Mouse (Mus musculus) heart, embryonic 16.5 days (tissue): ENCODE results near the gene Alg9. TPM values are rescaled to one million over a fixed set of nuclear protein-coding genes. Genes with fewer than 3 reads are reported as not detected.

Experiments used
- ATAC-seq: fragments of 200-750 bp; cut with Nextera tagmentation; replicated peaks from 2 replicates; pipeline ENCODE4 v1.8.0; 2017; ENCODE audit warnings: moderate number of reproducible peaks; ENCODE audit not compliant: insufficient read depth, low FRiP score; ENCODE audit errors: extremely low read depth
- H3K27ac ChIP-seq: fragments of 300-500 bp; sonication (generic); 2 replicates; pipeline ENCODE4 v1.5.1; 2014; ENCODE audit warnings: mild to moderate bottlenecking, low read length, control low read depth, moderate library complexity
- H3K27me3 ChIP-seq: fragments of 300-500 bp; sonication (generic); 2 replicates; pipeline ENCODE4 v1.6.1; 2014; ENCODE audit warnings: low read length, mixed read lengths; ENCODE audit not compliant: control insufficient read depth, insufficient read depth
- H3K36me3 ChIP-seq: fragments of 300-500 bp; sonication (generic); 2 replicates; pipeline ENCODE4 v1.6.1; 2014; ENCODE audit not compliant: control insufficient read depth, insufficient read depth
- H3K4me1 ChIP-seq: fragments of 300-500 bp; sonication (generic); 2 replicates; pipeline ENCODE4 v1.6.1; 2014; ENCODE audit warnings: low read length, mixed read lengths; ENCODE audit not compliant: control insufficient read depth, insufficient read depth
- H3K4me2 ChIP-seq: fragments of 300-500 bp; sonication (generic); 2 replicates; pipeline ENCODE4 v1.6.1; 2014; ENCODE audit warnings: low read depth, mild to moderate bottlenecking, control low read depth, low read length
- H3K4me3 ChIP-seq: fragments of 300-500 bp; sonication (generic); 2 replicates; pipeline ENCODE4 v1.5.1; 2014; ENCODE audit warnings: mild to moderate bottlenecking, control low read depth, low read length
- H3K9ac ChIP-seq: fragments of 300-500 bp; sonication (generic); 2 replicates; pipeline ENCODE4 v1.6.1; 2014; ENCODE audit warnings: low read length, control low read depth
- H3K9me3 ChIP-seq: fragments of 300-500 bp; sonication (generic); replicated peaks from 2 replicates; pipeline ENCODE4 v1.6.1; 2016; ENCODE audit warnings: low read length; ENCODE audit not compliant: control insufficient read depth
- WGBS: fragments of 180-500 bp; shearing (Covaris S2); extraction: QIAGEN DNeasy Blood & Tissue Kit; methylation state at CpG from one replicate; pipeline ENCODE4 v1.1.7; 2014; 5-methylcytosine and 5-hydroxymethylcytosine counted together
- polyA plus RNA-seq: library from polyadenylated mRNA; unstranded; fragments of >200 nt; fragmentation: Nextera tagmentation; extraction: Ambion mirVana; gene quantifications from 2 replicates; pipeline ENCODE4 v1.2.1, GENCODE M21; 2015

The Alg9 gene
- polyA plus RNA-seq, 1 experiment from 2014 or later = 27.2 TPM

DNA sequence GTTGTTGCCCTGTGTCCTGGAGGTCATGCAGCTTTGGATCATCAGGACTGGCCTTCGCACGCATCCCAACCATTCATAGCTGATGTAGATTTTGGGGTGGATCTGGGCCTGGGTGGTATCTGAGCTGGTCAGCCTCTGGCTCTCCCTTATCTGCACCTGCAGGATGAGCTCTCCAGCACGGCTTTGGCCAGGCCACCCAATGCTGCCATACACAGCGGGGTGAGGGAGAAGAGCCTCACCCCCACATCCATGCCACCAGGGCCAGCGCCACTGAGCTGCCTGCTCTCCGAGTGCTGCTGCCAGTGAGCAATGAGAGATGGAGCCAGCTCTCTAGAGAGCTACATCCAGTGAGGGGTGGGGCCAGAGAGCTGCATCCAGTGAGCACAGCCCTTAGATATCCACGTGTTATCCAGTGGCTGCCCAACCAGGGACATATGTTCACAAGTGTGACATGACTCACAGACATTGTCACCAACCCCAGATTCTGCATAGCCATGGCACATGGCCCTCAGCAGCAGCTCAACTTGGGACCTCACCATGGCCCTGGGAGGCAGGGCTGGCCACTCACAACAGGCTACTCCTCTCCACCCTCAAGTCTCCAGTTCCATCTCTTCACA is 28.3 kb downstream of the Alg9 start:
- Histone ChIP-seq H3K4me1 (no peaks in the 10 kb centered on the region), H3K9me3 (no peaks in the 10 kb centered on the region), H3K27me3 (no peaks in the 10 kb centered on the region), H3K36me3 (peaks cover 28% of the 10 kb centered on the region), H3K9ac (no peak overlapping the region), H3K27ac (no peak overlapping the region), H3K4me3 (no peak overlapping the region), H3K4me2 (no peak overlapping the region)
- no peak for ATAC-seq
- 78% methylated on average over 7 of the region's 7 CpGs for WGBS

GRCm38 (mm10) chr9:50808471-50808870 is 33.7 kb downstream of the Alg9 start:
- Histone ChIP-seq H3K36me3 (peaks cover 33% of the 10 kb centered on the region), H3K9me3 (no peaks in the 10 kb centered on the region), H3K4me3 (no peak overlapping the region), H3K27me3 (no peaks in the 10 kb centered on the region), H3K4me2 (no peak overlapping the region), H3K27ac (no peak overlapping the region), H3K9ac (no peak overlapping the region), H3K4me1 (no peaks in the 10 kb centered on the region)
- no peak for ATAC-seq
- 84% methylated on average over 6 of the region's 6 CpGs for WGBS

- H3K36me3 ChIP-seq = peaks cover 36% of the 10 kb centered on the region
Observed at GRCm38 (mm10) chr9:50809146-50809545, 34.3 kb downstream of the Alg9 start.

DNA sequence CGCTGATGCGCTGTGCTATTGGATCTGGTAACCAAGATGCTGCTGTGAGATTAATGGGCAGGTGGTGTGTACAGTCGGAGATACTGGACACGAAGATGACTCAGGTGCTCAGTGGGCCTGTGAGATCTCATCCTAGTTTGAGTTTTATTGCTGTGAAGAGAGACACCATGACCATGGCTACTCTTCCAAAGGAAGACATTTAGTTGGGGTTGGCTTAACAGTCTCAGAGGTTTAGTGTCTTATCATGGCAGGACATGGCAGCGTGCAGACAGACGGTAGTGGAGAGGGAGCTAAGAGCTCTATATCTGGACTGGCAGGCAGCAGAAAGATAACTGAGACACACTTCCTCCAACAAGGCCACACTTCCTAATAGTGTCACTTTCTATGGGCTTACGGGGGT is 36.4 kb downstream of the Alg9 start:
- Histone ChIP-seq H3K4me2 (no peak overlapping the region), H3K27me3 (no peaks in the 10 kb centered on the region), H3K27ac (no peak overlapping the region), H3K4me3 (no peak overlapping the region), H3K36me3 (peaks cover 37% of the 10 kb centered on the region), H3K4me1 (no peaks in the 10 kb centered on the region), H3K9me3 (no peaks in the 10 kb centered on the region), H3K9ac (no peak overlapping the region)
- WGBS = 72% methylated on average over 7 of the region's 7 CpGs
- no peak for ATAC-seq

More at GRCm38 (mm10) chr9:50809146-50809545, 34.3 kb downstream of the Alg9 start:
- no peaks in the 10 kb centered on the region for H3K27me3 ChIP-seq
- no peak overlapping the region for H3K4me2 ChIP-seq
- 90% methylated on average over 13 of the region's 13 CpGs for WGBS
- H3K9me3 ChIP-seq = no peaks in the 10 kb centered on the region
- ATAC-seq = no peak
- H3K4me3 ChIP-seq = no peak overlapping the region
- H3K9ac ChIP-seq = no peak overlapping the region
- H3K4me1 ChIP-seq = no peaks in the 10 kb centered on the region
- no peak overlapping the region for H3K27ac ChIP-seq

DNA sequence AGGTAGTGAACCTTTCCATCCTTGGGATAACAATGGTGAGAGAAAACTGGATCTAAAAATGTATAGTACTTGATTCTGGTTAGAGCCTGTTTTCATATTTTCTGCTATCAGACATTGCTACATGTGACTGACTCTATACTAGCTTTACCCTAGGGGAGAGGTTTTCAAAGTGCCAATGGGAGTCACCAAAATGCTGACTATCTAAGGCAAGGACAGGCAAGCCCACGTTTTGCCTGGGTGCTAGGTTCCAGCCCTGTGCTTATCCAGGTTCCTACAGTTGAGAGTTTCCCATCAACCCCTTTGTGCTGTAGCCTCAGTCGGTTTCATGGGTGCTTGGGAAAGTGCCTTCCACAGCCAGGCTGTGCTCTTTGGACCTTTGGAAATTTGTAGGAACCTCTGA is 36.9 kb downstream of the Alg9 start:
- ATAC-seq = no peak
- H3K4me1 ChIP-seq = no peaks in the 10 kb centered on the region
- no peak overlapping the region for H3K4me2 ChIP-seq
- no peak overlapping the region for H3K27ac ChIP-seq
- H3K4me3 ChIP-seq = no peak overlapping the region
- H3K36me3 ChIP-seq = peaks cover 38% of the 10 kb centered on the region
- H3K9ac ChIP-seq = no peak overlapping the region
- no peaks in the 10 kb centered on the region for H3K9me3 ChIP-seq
- 74% methylated on average over 2 of the region's 2 CpGs for WGBS
- H3K27me3 ChIP-seq = no peaks in the 10 kb centered on the region

- WGBS = 89% methylated on average over 5 of the region's 5 CpGs
- Histone ChIP-seq H3K27ac (no peak overlapping the region), H3K9ac (no peak overlapping the region), H3K4me1 (no peaks in the 10 kb centered on the region), H3K4me3 (no peak overlapping the region), H3K36me3 (peaks cover 32% of the 10 kb centered on the region), H3K4me2 (no peak overlapping the region), H3K9me3 (no peaks in the 10 kb centered on the region), H3K27me3 (no peaks in the 10 kb centered on the region)
- no peak for ATAC-seq
Observed at GRCm38 (mm10) chr9:50813796-50814195, 39.0 kb downstream of the Alg9 start.

DNA sequence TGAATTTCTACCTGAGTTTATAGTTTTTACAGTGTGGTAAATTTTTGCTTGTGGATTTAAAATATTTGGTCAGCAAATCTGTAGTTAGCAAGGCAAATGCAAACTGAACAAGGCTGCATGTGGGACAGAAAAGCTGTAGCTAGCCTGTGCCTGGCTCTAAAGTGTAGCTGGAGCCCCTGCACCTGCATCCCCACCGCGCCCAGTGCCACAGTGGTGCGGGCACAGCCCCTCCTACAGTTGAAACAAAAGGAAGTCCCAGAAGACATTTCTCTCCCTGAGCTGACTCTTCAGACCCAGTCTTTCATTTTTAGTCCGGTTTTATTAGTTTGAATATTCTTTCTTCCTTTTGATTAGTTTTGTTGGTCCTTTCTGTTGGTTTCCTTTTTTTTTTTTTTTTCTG is 40.8 kb downstream of the Alg9 start:
- no peak for ATAC-seq
- H3K27me3 ChIP-seq = no peaks in the 10 kb centered on the region
- H3K4me2 ChIP-seq = no peak overlapping the region
- no peak overlapping the region for H3K9ac ChIP-seq
- no peak overlapping the region for H3K27ac ChIP-seq
- no peak overlapping the region for H3K4me3 ChIP-seq
- H3K36me3 ChIP-seq = peaks cover 20% of the 10 kb centered on the region
- no peaks in the 10 kb centered on the region for H3K4me1 ChIP-seq
- WGBS = 93% methylated on average over 4 of the region's 4 CpGs
- H3K9me3 ChIP-seq = no peaks in the 10 kb centered on the region

- no peak for ATAC-seq
- H3K27me3 ChIP-seq = no peaks in the 10 kb centered on the region
- no peak overlapping the region for H3K27ac ChIP-seq
- H3K9me3 ChIP-seq = no peaks in the 10 kb centered on the region
- 97% methylated on average over 1 of the region's 1 CpGs for WGBS
- no peak overlapping the region for H3K4me2 ChIP-seq
- H3K9ac ChIP-seq = no peak overlapping the region
- H3K4me1 ChIP-seq = no peaks in the 10 kb centered on the region
- no peak overlapping the region for H3K4me3 ChIP-seq
- peaks cover 17% of the 10 kb centered on the region for H3K36me3 ChIP-seq
Observed at GRCm38 (mm10) chr9:50816512-50816911, 41.7 kb downstream of the Alg9 start.

GRCm38 (mm10) chr9:50818050-50818449 is 43.2 kb downstream of the Alg9 start:
- no peak for ATAC-seq
- H3K9ac ChIP-seq = no peak overlapping the region
- no peak overlapping the region for H3K27ac ChIP-seq
- H3K9me3 ChIP-seq = no peaks in the 10 kb centered on the region
- peaks cover 23% of the 10 kb centered on the region for H3K36me3 ChIP-seq
- no peaks in the 10 kb centered on the region for H3K4me1 ChIP-seq
- H3K4me2 ChIP-seq = no peak overlapping the region
- no peaks in the 10 kb centered on the region for H3K27me3 ChIP-seq
- WGBS = 82% methylated on average over 6 of the region's 6 CpGs
- H3K4me3 ChIP-seq = no peak overlapping the region
